Mouse (Mus musculus) liver, postnatal 0 days (tissue): ENCODE results near the gene Mier3.

ENCODE experiments used
- CTCF ChIP-seq: sonication (generic); IDR thresholded peaks from 2 replicates; pipeline ENCODE4 v1.5.1; 2016; ENCODE audit warnings: antibody characterized with exemption, low read depth
- EP300 ChIP-seq: IDR thresholded peaks from 2 replicates; pipeline ENCODE4 v1.6.1; 2016; ENCODE audit warnings: antibody characterized with exemption, low read depth, mild to moderate bottlenecking

GRCm38 (mm10) chr13:111744233-111745000 lies 63.6 kb downstream of the Mier3 start:
- TF ChIP-seq CTCF (no peak), EP300 (peak; percentile 87)
